Mouse (Mus musculus): ENCODE results near the gene Spib.

The Spib gene

DNA sequence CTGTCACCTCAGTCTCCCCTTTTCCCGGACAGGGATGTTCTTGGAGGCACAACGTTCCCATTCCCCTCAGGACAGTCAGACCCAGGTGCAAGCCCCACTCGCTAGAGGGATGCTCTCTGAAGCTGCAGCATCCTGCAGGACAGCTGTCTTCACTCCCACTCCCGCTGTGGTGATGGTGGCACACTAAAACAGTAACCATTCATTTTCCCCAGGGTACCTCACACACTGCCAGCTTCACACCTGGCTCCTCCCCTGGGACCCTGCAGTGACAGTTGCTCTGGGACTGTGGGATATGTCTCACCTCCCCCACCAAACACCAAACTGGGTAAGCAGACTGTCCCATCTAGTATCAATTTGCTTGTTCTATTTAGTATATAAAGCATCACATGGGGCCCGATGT, 15.9 kb upstream of the Spib start:
- DNase-seq: peak; percentile 55 to 57

- DNase-seq: no peak
These were observed 15.2 kb upstream of the Spib start for GRCm38 (mm10) chr7:44547041-44547440.

- DNase-seq: no peak
These were observed 14.4 kb upstream of the Spib start for GRCm38 (mm10) chr7:44546274-44546673.

- no peak for DNase-seq
These were observed 11.2 kb upstream of the Spib start for GRCm38 (mm10) chr7:44543071-44543470.

DNA sequence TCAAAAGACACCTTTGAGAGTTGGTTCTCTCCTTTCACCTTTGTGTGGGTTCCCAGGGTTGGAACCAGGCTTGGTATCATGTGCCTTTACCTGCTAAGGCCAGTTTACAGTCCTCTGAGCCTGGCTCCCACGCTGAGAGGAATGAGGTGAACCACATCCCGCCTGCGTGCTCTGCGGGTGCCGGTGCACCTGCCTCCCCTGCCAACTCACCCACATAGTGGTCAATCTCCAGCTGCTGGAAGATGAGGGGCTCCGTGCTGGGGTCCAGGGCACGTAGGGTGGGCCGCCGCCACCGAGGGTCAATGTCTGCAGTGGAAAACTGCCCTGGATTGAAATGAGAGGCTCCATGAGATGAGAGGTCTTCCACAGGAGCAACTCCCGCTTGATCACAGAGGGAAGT, 10.7 kb upstream of the Spib start:
- DNase-seq: no peak

GRCm38 (mm10) chr7:44538756-44539624, 7.1 kb upstream of the Spib start:
- DNase-seq: no peak

DNA sequence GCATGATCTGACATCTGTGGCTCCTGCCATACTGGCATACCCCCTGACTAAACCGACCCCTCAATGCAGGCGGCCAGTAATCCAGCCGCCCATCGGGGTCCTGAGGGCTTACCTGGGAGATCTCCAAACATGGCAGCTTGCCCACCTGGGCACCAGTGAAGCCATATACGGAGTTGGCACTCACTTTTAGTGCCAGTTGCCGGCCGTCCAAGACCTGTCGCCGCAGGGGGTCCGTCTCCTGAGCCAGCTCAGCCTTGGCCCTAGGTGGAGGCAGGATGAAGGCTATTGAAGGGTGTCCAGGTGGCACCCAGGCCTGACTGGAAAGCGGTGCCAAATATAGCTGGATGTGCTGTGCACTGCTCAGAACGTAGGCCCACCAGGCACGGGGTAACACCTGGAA, 5.6 kb upstream of the Spib start:
- DNase-seq: peak; percentile 84 to 85

DNA sequence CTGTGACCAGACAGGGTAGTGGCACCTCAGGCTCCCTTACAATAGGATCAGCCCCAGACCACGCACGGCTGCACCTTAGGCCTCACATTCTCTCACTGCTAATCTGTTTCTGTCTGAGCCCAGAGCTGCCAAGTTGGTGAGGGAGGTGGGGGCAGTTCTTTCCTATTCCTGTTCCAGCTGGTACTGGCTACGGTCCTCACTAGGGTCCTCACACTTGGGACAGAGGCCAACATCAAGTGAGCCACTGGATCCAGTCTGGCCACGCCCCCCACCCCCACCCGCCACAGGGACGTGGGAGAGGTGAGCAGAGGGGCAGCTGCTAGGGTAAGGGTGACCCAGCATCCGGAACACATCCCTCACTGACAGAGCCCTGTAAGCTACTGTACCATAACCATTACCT, 5.1 kb upstream of the Spib start:
- peak; percentile 52 to 56 for DNase-seq

DNA sequence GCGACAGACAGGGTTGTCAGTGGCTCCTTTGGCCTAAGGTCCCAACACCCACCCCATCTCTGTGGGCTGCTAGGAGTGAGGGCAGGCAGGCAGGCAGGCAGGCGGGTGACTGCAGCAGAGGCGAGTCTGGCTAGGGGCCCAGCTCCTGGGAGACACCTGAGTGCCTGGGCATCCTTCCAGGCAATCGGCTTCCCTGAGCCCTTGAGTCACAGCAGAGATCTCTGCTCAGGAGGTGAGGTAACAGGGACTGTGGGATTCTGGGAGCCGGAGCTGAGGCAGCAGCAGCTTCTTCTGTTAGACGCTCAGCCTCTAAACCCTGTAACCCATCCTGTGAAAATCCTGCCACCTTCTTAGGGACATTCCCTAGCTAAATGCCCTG, 4.7 kb upstream of the Spib start:
- DNase-seq: peak; percentile 84 to 86

DNA sequence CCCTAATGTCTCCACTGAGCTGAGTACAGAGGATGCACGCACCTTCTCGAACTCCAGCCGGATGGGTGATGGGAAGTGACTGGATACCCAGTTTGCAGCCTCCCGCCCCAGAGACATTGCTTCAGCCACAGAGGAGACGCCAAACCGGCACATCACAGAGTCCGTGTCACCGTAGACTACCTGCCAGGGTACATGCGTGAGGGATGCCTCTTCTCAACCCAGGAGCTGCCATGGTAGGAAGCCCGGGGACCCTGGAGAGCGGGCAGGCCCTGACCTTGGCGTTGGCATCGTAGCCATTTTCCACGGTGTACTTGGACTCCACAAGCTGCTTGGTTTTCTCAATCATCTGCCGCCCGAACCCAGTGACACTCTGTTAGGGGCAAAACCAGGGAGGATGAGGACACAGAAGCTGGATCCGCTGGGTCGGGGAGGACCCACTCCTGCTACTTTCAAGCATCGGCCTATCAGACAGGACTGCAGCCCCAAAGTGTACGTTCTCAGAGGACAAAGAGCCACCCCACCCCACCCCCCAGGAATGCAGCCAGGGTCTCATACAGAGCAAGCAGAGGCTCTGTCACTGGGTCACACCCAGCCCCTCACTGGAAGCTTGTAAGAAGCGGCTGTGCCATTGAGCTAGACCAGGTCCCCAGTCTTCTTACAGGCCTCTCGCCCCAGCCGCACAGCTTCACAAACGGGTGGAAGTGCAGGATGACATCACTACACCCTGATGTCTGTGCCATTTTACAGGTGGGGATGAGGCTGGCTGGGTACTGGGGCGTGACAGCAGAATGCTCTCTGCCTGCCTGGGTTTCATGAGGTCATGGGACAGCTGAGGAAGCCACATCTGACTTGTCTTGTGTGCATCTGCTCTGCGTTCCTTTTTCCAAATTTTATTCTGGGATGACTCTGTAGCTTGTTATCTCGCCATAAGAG, 4.1 kb upstream of the Spib start:
- no peak for DNase-seq

DNA sequence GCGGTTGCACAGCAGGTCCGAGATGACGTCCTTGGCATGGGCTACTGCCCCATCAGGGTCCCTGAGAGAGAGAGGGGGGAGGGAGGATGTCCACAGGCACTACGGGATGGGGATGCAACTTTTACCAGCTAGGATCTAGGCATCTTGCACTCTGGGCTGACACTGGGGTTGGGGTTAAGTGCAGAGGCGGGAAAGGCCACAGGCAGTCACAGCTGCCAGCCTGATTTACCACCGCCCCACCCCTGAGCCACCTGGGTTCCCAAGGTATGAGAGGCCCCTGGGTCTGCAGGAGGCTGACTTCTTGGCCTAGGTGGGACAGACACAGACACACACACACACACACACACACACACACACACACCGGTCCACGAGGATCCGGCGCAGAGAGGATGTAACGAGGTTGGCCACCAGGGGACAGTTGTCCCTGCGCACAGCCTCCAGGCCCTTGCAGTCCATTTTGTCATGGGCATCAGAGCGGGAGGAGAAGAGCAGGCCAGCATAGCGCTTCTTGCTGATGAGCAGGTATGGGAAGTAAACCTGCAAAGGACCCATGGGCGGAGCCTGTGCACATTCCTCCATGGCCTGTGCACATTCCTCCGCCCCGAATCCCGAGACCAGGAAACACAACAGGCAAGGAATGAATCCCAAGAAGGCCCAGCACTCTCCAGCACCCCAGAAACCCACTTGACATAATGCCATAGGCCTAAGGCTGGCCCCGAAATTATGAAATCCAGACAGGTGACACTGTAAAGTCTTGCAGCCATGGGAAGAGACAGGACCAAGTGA, 3.0 kb upstream of the Spib start:
- DNase-seq: no peak

DNA sequence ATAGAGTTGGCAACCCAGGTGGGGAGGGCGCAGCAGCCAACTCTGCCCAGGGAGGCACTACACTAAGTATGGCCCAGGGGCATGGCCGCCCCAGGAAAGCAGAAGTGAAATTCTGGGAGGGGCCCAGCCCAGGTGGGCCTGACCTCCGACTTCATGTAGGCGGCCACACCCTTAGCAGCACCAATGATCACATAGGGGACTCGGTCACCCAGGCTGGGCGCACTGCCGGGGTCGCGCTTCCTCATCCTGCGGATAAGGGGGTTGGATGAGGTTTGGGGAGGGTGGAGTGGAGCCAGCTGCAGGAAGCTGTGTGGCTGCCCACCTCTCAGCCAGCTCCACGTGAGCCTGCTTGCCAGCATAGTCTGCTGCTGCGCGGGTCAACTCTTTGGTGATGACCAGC, 2.4 kb upstream of the Spib start:
- DNase-seq: no peak

- no peak for DNase-seq
These were observed 1.8 kb upstream of the Spib start for GRCm38 (mm10) chr7:44533746-44534045.

DNA sequence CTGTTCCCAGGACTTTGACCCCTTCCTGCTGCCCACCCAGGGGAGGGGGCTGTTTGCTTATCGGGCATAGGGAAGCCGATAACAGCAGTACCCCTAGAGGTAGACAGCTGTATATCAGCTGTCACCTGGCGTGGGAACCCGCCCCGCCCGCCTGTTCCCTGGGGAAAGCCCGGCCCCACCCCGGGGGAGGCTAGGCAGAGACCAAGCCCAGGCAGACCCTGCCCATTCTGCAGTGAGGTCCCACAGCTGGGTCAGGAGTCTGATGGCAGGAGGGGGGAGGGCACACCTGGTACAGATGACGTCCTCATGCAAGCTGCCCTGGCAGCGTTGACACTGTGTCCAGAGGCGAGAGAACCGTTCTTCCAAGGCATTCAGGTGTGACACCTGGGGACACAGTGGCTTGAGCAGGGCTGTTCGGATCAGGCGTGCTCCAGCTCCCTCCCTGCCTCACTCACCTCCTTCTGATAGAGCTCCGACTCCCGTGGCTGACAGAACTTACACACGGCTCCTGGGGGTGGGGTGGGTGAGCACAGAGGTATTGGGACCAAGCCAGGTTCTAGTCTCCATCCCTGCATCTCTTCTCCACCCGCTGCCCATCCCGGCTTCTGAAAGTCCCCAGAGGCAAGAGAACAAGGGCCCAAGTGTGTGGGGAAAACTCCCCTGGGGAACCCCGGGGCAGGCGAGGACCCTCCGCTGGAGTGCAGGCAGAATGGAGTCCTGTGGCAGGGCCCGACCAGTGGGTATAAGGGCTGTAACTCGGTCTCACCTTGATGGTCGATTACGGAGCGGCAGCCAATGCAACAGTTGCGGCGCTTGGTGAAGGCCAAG, 1.3 kb upstream of the Spib start:
- DNase-seq: no peak

DNA sequence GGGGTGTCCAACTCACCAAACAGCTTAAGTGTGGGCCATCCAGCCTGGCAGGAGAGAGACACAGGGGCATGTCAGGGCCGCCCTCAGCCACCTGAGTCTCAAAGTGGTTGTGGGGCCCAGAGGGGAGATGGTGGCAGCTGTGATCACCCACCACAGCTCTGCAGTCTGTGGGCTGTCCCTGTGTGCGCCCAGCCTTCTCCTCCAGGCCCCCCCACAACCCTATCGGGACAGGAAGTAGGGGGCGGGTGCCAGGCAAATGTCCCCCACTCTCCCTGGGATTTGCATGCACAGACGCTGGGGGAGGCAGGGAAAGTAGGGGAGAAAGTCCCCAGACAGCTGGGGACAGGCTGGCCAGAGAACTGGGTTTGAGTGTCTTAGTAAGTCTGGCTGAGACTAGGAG, 664 bp downstream of the Spib start:
- DNase-seq: no peak

GRCm38 (mm10) chr7:44530507-44530906, 1.4 kb downstream of the Spib start:
- DNase-seq: no peak

- DNase-seq: no peak
These were observed 2.4 kb downstream of the Spib start for GRCm38 (mm10) chr7:44529518-44529917.

DNA sequence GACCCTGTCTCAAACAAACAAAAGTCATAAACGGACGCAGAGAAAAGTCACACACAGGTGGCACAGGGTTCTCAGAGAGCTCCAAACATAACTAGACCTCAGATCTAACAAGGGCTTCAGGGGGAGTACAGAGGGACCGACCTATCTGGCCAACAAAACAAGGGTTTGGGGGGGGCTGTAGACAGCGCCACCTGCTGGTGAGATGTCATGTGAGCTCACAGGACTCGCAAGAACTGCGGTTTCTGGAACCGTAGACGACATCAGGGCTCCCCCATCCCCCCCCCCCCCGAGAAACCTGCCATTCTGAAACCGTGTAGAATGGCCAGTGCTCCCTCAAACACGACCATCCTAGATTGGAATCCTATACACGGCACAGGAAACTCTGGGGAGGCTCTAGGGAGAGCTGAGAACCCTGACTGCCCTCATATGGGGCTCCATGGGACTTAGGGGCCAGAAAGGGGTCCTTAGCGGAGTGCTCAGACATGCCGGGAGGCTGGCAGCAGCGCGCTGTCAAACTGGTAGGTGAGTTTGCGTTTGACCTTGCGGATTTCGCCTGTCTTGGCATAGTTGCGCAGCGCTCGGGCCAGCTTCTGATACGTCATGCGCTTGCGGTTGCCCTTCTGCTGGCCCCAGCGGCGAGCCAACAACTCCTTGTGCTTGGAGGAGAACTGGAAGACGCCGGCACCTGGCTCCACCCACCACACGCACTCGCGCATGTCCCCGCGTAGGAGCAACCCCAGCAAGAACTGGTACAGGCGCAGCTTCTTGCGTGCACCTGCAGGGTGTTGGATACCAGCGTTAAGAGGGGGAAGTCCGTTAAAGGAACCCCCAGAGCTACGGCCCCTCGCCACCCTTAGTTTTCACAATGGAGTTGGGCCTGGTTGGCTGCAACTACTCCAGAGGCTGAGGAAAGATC, 4.1 kb downstream of the Spib start:
- DNase-seq: peak; percentile 89 to 93

DNA sequence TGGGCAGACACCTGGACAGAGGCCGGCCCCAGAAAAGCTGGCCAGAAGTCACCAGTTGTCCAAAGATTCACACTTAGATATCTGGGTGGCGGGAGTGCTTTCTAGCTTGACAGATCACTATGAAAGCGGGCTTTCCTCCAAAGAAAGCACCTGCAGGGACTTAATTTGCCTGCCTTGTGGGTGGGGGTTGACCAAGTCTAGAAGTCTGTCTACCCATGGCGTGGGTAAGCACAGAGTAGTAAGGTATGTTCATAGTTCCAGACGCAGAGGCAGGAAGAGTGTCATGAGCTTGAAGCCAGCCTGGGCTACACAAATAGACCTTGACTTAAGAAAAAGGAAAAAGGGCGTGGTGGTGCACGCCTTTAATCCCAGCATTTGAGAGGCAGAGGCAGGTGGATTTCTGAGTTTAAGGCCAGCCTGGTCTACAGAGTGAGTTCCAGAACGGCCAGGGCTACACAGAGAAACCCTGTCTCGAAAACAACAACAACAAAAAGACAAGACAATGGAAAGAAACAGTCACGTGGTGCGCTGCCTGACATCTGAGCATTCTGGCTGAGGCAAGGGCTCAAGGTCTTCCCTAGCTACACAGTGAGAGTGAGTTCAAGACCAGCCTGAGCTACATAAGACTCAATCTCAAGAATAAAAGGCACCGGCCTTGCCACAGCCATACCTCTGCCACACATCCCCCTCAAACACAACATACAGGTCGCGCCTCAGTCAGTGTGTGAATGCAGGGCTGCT, 5.3 kb downstream of the Spib start:
- no peak for DNase-seq

GRCm38 (mm10) chr7:44525126-44525832, 6.6 kb downstream of the Spib start:
- DNase-seq: peak; percentile 80 to 85
